Mouse (Mus musculus) megakaryocyte, adult 5-6 weeks (primary cell): ENCODE data around the gene Snx32. TPM values are rescaled to one million over a fixed set of nuclear protein-coding genes. Genes with fewer than 3 reads are reported as not detected.

Experiments
- ATAC-seq: 2 replicates; pipeline ENCODE4 v1.8.0; 2016; ENCODE audit warnings: mild to moderate bottlenecking, inconsistent platforms; ENCODE audit not compliant: poor library complexity, severe bottlenecking
- total RNA-seq, 2 experiments: library from RNA; stranded (forward) in 1 of 2; stranded (reverse) in 1 of 2; fragments of 153-499, 151-499 nt in 1 of 2; fragments of 221-1000, 200-1000 nt in 1 of 2; gene quantifications; 2 replicates each; pipeline versions ENCODE4 v1.2.3 to v1.2.4; 2015 to 2017

Gene Snx32
- total RNA-seq, 2 experiments from 2014 or later: 2.7 to 3.0 TPM

DNA sequence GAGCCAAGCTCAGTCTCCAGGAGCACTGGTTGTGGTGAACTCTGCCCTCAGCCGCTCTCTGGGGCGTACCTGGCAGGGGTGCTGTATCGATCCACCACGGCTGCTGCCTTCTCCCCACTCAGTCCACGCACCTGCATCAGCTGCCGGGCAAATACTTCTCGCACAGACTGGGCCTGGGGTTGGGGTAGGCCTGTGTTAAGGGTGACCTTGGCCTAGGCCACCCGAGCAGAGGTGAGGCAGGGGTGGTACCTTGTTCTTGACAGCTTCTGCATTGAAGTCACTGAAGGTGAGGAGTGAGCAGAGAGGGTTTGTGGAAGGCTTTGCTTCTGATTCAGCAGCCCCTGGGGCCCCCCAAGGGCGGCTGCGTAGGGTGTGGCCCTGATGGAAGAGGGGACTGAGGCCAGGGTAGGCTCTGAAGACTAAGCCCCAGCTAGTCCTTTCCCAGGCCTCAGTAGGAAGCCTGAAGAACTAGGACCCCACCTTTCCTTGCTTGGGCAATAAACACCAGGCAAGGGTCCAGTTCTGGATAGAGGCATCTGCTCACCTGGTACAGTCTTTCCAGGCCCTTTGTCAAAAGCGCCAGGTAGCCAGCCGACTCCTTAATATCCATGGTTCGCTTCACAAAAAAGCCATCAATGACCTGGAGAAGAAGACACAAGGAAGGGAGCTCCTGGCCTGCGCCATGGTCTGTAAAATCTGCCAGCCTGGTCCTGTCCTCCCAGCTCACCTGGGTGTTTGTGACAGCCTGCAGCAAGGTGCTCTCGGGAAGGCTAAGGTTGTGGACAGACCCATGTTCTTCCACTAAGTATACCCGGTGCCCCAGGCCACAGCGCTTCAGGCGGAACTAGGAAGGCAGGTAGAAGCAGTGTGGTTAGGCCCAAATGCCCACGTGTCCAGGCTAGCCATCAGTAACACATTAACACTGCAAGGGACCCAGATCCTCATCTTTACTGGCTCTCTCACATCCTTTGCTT is 26.7 kb downstream of the Snx32 start:
- ATAC-seq: no peak

DNA sequence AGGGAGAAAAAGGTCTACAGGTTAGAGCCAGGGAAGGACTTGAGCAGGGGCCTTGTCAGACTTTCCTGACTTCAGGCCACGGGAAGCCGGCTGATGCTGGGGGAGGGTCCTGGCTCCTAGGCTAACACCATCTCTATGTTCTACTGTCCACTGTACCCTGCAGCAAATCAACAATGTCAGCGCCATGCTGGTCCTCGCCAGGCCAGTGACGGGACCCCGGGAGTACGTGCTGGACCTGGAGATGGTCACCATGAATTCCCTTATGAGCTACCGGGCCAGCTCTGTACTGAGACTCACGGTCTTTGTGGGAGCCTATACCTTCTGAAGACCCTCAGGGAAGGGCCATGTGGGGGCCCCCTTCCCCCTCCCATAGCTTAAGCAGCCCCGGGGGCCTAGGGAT is 28.9 kb downstream of the Snx32 start:
- ATAC-seq: no peak

DNA sequence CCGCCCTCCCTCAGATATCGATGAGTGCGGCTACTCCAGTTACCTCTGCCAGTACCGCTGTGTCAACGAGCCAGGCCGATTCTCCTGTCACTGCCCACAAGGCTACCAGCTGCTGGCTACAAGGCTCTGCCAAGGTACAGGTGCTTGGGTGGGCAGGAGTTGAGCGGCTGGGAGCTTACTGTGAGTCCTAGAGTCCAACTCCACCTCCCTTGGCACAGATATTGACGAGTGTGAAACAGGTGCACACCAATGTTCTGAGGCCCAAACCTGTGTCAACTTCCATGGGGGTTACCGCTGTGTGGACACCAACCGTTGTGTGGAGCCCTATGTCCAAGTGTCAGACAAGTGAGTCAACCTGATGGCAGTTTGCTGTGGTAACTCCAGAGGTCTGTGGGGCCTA is 30.3 kb downstream of the Snx32 start:
- ATAC-seq: no peak

DNA sequence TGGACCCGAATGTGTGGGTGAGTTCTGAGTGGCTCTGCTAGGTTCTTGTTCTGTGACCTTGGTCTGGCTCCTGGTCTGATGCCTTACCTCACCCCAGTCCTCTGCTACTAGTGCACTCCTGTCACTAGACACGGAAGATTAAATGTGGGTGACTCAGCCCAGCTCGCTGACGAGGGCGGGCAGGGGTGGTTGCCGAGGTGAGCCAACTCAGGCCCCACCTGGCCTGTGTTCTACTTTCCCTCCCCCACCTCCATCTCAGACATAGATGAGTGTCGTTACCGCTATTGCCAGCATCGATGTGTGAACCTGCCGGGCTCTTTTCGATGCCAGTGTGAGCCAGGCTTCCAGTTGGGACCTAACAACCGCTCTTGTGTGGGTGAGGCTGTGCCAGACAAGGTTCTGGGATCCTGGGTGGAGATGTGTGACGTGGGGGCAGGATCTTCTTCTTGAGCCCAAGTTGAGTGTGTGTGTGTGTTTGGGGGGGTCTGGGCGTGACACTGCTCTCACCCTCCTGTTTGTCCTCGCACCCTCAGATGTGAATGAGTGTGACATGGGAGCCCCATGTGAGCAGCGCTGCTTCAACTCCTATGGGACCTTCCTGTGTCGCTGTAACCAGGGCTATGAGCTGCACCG is 32.6 kb downstream of the Snx32 start:
- ATAC-seq: no peak

DNA sequence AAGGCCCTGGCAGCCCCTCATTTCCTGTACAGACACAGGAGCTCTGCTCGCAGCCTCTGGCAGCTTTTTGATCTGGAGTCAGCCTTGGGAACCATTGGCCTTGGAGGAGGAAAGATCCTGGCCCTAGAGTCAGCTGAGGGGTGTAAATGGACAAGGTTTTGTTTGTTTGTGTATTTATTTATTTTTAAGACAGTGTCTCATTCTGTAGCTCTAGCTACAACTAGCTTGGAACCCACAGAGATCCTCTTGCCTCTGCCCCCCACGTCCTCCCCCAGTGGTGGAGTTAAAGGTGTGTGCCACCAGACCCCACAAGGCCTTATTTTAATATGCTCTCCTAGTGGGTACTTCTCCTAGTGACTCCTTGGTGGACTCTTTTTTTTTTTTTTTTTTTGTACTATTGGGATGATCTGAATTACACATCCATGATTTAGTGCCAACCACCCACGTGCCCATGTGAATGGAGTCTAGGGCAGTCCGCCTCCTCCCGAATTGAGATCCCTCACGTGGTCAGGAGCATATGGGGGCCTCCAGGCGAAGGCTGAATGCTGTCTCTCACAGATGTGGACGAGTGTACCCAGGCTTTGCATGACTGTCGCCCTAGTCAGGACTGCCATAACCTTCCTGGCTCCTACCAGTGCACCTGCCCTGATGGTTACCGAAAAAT is 33.2 kb downstream of the Snx32 start:
- no peak for ATAC-seq

DNA sequence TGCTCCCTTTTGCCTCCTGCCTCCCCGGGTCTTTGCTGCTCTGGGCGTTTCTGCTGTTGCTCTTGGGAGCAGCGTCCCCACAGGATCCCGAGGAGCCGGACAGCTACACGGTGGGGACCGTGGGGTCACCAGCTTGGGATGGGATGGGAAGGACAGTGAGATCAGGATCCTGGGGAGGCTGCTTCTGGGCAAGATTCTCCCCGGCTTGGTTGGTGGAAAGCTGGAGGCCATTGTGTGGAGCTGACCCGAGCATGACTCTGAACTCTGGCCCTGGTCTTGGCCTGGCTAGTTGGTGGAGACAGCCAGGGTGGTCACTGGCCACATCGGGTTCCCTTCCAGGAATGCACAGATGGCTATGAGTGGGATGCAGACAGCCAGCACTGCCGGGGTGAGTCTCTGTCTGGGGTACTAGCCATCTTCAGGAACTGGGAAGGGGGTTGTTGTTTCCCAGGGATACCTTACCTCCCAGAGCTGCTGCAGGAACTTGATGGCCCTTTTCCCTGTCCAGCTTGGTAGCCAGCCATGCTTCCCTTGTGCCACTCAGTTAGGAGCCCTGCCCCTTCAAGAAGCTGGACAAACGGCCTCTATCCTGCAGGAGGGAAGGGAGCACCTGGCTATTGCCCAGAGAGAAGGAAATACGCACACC is 35.1 kb downstream of the Snx32 start:
- ATAC-seq: no peak

DNA sequence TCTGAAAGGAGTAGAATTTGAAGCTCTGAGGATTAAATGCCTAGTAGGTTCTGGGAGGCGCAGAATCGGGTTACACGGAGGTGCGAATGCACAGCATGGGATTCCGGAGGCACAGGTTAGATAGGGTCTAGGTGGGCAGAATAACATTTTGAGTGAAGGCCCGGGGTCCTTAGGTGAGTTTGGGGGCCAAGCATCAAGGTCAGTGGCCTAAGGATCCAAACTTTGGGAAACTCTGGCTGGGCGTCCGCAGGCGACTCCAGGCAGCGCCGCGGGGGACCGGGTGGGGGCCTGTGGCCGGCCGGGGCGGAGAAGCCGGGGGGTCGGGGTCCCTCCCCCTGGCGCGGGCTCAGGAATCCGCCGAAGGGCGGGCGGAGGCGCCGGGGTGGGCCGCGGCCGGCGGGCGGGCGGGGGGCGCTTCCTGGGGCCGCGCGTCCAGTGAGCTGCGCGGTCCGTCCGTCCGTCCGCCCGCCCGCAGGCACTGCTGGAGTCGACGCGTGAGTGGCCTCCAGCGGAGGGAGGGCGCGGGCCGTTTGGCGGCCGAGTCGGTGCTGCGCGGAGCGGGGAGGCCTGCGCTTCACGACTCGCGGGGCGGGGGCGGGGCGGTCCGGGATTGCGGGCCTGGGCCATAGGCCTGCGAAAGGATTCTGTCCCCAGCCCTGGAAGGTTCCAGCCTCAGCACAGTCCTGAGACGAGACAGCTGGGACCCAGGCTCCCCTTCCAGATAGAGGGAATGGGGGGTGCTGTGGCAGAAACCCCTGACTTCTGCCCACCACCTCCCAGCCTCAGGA is 35.9 kb downstream of the Snx32 start:
- ATAC-seq: no peak

DNA sequence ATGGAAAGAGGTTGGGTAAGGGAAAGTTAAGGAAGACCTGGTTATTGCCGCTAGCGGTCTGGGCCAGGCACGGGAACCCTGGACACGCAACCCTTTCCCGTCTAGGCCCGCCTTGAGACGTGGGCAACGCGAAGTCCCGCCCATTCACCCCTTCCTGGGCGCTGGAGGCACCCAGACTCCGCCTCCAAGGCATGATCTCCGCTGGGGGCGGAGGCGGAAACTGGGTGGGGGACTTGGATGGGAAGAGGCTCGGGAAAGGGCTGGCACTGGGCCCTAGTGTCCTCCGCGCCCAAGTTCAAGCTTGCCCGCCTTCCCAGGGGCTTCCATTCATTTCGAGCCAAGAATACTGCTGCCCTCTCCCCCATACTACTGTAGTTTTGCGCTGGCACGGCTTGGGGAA is 36.6 kb downstream of the Snx32 start, which contains the start of gene Efemp2:
Efemp2 (plus strand) TSS at position 235 of the 400 bp plus-strand sequence.
- ATAC-seq: peak; percentile 75

DNA sequence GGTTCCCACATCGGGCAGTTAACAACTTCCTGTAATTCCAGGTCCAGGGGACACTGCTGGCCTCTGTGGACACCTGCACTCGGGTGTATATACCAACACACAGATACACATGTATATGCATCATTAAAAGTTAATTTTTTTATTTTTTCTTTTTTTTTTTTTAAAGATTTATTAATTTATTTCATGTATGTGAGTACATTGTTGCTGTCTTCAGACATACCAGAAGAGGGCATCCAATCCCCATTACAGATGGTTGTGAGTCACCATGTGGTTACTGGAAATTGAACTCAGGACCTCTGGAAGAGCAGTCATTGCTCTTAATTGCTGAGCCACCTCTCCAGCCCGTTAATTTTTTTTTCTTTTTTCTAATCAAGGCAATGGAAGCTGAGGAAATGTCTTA is 37.5 kb downstream of the Snx32 start:
- no peak for ATAC-seq

DNA sequence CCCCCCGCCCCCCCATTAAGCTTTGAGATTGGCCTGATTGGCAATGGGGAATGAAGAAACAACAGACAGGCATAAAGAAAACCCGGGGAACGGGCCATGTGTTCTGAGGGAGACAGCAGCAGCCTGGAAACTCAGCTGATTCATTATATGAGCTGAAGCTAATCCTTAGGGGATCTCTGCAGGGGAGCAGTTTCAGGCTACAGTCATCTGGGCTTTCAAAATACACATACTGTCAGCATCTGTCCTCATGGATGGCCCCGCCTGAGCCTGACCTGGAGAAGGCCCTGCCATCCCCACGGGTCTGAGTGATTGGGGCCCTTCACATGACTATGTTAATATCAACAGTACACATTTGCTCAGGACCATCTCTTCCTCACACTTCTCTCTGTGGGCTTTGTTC is 38.5 kb downstream of the Snx32 start:
- ATAC-seq: no peak

DNA sequence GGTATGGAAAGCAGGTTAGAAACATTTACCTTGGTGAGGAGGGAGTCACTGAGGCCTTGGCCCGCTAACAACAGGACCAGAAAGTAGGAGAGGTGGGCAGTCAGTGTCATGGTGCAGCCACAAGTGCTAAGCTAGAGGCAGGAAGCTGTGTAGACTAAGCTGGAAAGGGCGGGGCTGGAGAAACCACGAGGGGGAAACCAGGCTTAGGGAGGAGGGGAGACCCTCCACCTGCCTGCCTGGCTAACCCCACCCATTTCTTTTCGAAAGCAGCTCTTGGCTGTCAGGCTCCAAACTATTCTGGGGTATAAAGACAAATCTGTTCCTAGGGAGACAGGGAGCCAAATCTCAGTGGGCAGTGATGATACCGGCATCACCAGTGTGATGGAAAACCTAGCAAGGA is 42.0 kb downstream of the Snx32 start, which contains the start of gene Ctsw:
Ctsw (minus strand) TSS at position 134 of the 400 bp plus-strand sequence.
- no peak for ATAC-seq

DNA sequence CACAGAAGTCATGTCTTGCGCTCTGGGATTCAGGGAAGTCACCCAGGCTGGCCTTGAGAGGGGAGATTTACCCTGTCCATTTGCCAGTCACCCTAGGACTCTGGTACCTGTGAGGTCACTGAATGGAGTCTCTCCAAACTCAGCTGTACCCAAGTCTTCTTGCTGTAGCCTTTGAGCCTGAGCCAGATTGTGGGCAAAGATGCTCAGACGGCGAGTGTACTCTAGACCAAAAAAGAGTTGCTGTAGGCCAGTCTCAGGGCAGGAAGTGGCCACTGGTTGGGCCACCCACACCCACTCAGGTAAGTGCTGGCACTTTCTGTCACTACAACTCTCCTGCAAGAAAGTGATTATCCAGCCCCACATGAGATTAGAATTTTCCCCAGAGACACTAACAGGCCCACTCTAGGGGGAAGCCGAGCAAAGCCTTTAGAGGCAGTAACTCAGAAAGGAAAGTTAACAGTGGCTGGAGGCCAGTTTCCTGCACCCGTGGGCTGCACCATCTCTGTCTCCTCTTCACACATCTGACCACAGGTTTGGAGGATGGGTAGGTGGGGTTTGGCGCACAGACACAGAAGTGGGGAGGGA is 43.3 kb downstream of the Snx32 start:
- peak; percentile 43; the same call in 1 of the 2 replicates for ATAC-seq

DNA sequence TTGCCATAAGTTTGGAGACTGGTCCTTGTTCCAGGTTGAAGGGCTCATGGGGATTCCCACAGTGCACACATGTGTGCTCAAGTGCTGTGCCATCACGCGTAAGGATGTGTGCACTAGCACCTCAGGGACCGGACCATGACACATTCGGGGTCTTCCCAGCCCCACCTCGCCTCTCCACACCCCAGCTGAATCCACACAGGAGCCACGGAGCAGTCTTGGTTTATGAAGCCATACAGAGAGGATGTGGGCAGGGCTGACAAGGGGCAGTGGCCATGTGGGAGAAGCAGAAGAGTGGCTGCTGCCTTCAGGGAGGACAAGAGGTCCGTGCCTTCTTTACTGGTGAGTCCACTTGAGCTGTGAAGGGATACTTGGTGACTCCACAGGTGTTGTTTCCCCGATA is 45.3 kb downstream of the Snx32 start:
- no peak for ATAC-seq

DNA sequence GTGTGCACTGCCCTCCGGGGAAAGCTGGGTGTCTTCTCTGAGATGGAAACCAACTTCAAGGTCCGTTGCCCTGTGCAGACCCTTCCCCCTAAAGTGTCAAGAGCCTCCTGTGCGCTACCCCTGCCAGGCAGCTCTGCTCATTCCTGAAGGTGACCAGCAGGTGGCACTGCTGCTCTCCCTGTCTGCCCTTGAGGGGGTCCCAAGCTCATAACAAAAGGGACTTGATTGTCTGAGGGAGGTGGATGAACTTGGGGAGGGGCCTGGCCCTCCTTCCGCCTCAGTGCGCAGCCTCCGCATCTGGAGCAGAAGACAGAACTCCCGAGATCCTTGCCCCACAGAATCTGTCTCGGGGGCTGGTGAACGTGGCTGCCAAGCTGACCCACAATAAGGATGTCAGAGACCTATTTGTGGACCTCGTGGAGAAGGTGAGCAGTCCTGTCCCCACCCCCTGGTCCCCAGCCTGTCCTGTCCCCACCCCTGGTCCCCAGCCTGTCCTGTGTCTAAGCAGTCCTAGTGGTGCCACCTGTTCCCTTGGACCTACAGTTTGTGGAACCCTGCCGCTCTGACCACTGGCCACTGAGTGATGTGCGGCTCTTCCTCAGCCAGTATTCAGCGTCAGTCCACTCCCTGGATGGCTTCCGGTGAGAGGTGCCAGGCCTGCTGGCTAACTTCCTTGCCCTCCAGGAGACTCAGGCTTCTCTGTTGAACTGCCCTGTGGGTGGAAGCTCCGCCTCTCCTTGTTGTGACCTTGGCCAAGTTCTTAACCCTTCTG is 46.4 kb downstream of the Snx32 start:
- no peak for ATAC-seq

DNA sequence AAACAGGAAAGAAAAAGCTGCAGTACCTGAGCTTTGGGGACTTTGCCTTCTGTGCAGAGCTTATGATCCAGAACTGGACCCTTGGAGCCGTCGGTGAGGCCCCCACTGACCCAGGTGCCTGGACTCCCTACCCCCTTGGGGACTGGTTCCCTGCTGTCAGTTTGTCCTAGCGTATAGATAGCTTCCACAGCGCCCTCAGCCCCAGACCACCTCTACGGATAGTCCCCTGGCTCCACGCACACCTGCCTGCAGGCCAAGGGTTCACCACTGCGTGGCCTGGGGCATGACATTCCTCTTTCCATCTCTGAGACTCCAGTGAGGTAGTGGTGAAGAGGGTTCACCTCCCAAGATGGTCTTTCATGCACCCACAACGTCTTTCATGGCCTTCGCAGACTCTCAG is 47.1 kb downstream of the Snx32 start:
- ATAC-seq: no peak

DNA sequence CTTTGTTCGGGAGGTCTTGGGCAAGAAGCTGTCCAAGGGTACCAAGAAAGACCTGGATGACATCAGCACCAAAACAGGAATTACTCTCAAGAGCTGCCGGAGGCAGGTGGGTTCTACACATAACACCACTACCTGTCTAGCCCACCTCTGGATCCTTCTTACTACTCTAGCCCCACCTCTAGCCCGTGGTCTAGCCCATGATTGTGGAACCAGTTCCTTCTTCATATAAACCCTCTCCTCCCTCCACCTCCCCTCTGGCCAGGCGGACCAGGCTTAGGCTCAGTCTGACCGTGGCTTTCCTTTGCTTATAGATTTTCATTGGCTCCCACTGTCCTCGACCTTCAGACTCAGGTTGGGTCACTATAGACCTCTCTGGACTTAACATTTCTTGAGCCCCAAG is 48.9 kb downstream of the Snx32 start:
- ATAC-seq: no peak

DNA sequence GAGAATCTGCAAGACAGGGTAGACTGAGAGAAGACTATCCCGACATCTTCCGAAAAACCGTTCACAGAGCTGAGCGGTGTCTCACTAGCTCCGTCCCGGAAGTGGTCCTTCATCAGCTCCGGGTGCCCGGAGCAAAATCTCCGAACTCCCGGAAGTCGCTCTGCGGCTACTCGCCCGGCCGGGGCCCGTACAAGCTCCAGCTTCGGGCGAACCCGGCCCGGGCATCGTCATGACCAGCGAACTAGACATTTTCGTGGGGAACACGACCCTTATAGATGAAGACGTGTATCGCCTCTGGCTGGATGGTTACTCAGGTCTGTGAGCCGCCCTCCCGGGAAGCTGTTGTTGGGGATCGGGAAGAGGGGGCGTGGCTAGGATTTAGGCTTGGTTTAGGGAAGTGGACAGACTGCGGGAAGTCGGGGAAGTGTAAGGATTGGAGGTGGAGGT is 49.9 kb downstream of the Snx32 start, which contains the start of gene Fibp:
Fibp (plus strand) TSS at position 151 of the 447 bp plus-strand sequence.
- ATAC-seq: peak; percentile 81

DNA sequence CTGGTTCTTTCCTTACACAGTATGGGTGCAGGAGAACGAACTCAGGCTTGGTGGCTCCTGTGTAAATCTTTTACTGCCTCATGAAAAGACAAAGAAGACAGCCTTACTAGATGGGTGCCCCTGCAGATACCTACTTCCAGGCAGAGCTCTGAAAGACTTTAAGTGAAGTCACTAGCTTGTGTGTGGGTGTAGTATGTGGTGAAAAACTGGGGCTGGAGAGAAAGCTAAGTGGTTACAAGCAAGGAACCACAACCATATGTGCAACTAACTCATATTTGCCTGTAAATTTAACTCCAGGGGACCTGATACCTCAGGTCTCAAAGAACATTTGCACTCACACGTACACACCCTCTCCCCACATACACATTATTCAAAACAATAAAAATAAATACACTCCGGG is 50.4 kb downstream of the Snx32 start:
- ATAC-seq: no peak

DNA sequence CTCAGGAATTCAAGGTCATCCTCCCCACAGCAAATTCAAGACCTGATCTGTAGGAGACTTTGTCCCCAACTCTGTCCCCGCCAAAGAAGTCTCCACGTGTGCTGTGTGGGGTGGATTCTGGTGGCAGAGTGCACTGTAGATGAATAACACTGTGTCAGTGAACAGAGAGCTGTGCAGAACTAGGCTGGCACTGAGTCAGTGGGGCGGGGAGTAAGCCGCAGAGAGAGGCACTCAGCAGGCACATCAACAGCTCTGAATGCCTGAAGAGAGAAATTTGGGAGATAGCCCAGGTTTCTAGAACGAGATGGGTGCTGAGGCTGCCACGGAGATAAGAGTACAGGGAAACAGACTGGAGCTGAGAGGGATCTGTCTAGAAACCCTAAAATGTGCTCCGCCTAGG is 51.3 kb downstream of the Snx32 start:
- no peak for ATAC-seq
